Mouse (Mus musculus) embryo, embryonic 10.5 days (tissue): Measurements from ENCODE around the gene Mucl1.
"Not testable (repeated sequence)": the region's sequence is repeated elsewhere in the genome, so short reads cannot be mapped to it uniquely, and the experiment has no call there.

Experiments
- DNase-seq: peaks from one replicate; pipeline ENCODE4 v3.0.0-alpha.2; 2015; ENCODE audit warnings: low spot score

Gene Mucl1

DNA sequence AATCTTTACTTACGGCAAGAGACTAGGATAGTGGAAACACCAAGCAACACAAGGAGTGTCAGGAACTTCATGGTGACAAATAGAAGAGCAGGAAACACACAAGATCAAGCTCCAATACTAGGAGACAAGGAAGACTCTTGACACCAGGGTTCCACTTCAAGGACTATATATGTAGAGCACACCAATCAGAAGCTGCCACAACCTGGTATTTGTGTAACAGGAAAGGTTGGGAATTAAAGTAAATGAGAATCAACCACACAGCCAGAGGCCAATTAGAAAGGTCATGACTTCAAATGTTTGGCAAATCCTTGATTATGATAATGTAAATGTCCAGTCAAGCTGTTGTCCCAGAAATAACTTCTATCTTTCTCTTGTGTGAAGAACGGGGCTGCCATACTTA lies at the start of gene Mucl1:
TSS of gene Mucl1 (minus strand) at position 101 of the 400 bp plus-strand sequence.
- DNase-seq, result no peak

DNA sequence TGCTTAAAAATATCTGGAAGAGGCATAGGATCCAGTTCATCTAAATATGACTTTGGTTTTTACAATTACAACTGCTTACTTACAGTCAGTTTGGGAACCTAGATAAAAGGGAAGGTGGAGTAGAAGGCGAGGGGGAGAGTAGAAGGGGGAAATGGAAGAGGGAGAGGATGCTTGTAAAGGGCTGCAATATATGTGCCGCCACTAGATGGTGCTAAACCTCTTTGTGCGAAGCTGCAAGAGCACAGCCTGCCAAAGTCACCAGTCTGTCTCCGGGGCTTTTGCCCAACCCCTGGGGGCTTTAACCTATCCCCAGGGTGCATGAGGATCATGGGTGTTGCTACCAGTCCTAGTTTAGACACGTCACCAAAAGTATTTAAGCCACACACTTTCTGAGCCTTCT lies 11.6 kb upstream of the Mucl1 start:
- DNase-seq, result peak; percentile 83

DNA sequence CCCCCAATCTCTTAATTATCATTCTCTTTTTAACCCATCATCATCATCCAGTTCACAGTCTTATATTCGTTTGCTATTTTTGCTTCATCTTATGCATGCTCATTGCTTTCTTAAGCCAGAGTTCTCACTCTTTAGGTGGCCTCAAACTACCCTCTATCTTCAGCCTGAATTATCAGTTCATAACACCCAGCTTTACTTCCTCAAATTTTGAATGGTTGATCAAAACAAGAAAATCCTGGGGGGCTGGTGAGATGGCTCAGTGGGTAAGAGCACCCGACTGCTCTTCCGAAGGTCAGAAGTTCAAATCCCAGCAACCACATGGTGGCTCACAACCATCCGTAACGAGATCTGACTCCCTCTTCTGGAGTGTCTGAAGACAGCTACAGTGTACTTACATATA lies 38.4 kb downstream of the Mucl1 start:
- DNase-seq, result not testable (repeated sequence)
